Mouse (Mus musculus) hindbrain, embryonic 15.5 days (tissue): Measurements from ENCODE around the gene Clca3a1. TPM values are rescaled to one million over a fixed set of nuclear protein-coding genes. Genes with fewer than 3 reads are reported as not detected.
A peak's percentile ranks its signal among the peaks of the same experiment; 100 is the strongest.
"Not testable (repeated sequence)": the region's sequence is repeated elsewhere in the genome, so short reads cannot be mapped to it uniquely, and the experiment has no call there.

Experiments
- ATAC-seq: fragments of 200-750 bp; cut with Nextera tagmentation; 2 replicates; pipeline ENCODE4 v1.8.0; 2017; ENCODE audit warnings: low read depth, moderate number of reproducible peaks, moderate TSS enrichment; ENCODE audit not compliant: low FRiP score
- H3K27ac ChIP-seq: fragments of 300-500 bp; sonication (generic); replicated peaks from 2 replicates; pipeline ENCODE4 v1.5.1; 2015; ENCODE audit warnings: mild to moderate bottlenecking, inconsistent platforms
- H3K27me3 ChIP-seq: fragments of 300-500 bp; sonication (generic); 2 replicates; pipeline ENCODE4 v1.6.1; 2015; ENCODE audit warnings: control low read depth, inconsistent platforms
- H3K36me3 ChIP-seq: fragments of 300-500 bp; sonication (generic); 2 replicates; pipeline ENCODE4 v1.6.1; 2015; ENCODE audit warnings: control low read depth, inconsistent platforms
- H3K4me1 ChIP-seq: fragments of 300-500 bp; sonication (generic); replicated peaks from 2 replicates; pipeline ENCODE4 v1.6.1; 2015; ENCODE audit warnings: control low read depth, inconsistent platforms
- H3K4me2 ChIP-seq: fragments of 300-500 bp; sonication (generic); 2 replicates; pipeline ENCODE4 v1.6.1; 2015; ENCODE audit warnings: moderate library complexity, mild to moderate bottlenecking, inconsistent platforms
- H3K4me3 ChIP-seq: fragments of 300-500 bp; sonication (generic); 2 replicates; pipeline ENCODE4 v1.5.1; 2015; ENCODE audit warnings: mild to moderate bottlenecking, inconsistent platforms
- H3K9ac ChIP-seq: fragments of 300-500 bp; sonication (generic); 2 replicates; pipeline ENCODE4 v1.6.1; 2015; ENCODE audit warnings: inconsistent platforms
- H3K9me3 ChIP-seq: fragments of 300-500 bp; sonication (generic); 2 replicates; pipeline ENCODE4 v1.6.1; 2016; ENCODE audit warnings: control low read depth, inconsistent platforms
- WGBS: fragments of 180-500 bp; shearing (Covaris S2); methylation state at CpG from one replicate; pipeline ENCODE4 v1.1.7; 2015; 5-methylcytosine and 5-hydroxymethylcytosine counted together
- polyA plus RNA-seq: library from polyadenylated mRNA; unstranded; fragments of >200 nt; fragmentation: Nextera tagmentation; extraction: Ambion mirVana; gene quantifications from 2 replicates; pipeline ENCODE4 v1.2.1, GENCODE M21; 2015

Clca3a1 gene
- polyA plus RNA-seq, 1 experiment from 2014 or later: 0.13 TPM

DNA sequence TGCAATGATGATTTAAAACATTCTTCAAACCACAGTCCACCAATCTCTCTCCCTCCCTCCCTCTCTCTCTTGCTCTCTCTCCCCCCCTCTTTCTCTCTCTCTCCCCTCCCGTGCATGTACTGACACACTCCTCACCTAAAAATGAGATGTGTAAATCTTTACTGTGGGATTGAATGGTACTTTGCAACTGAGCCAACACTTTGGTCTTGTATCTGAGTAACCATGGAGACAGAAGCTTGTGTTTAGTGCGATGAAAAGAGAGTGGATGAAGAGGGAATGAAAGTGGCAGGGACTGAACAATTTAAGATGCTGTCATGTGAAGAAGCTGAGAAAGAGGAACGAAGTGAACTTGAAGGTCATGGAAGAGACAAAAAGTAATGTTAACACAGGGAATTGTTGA, 13.1 kb downstream of the Clca3a1 start:
- not testable (repeated sequence) for H3K36me3 ChIP-seq, H3K4me2 ChIP-seq, H3K4me1 ChIP-seq, H3K9ac ChIP-seq, H3K9me3 ChIP-seq, H3K27ac ChIP-seq, ATAC-seq, H3K27me3 ChIP-seq, H3K4me3 ChIP-seq
- WGBS: 31% methylated on average over 3 of the region's 3 CpGs

DNA sequence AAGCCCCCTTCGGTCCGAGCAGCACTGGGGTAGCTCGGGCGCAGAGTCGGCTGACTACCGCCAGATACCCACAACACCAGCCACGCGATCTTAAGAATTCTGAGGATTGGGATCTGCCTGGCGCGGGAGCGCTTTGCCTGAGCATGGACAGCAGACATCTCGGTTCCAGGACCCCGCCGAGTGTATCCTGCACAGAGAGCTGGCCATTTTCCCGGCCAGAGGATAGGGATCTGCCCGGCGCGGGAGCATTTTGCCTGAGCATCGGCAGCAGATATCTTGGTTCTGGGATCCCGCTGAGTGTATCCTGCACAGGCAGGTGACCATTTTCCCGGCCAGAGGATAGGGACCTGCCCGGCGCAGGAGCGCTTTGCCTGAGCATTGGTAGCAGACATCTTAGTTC, 22.4 kb downstream of the Clca3a1 start:
- WGBS: 78% methylated on average over 24 of the region's 24 CpGs

DNA sequence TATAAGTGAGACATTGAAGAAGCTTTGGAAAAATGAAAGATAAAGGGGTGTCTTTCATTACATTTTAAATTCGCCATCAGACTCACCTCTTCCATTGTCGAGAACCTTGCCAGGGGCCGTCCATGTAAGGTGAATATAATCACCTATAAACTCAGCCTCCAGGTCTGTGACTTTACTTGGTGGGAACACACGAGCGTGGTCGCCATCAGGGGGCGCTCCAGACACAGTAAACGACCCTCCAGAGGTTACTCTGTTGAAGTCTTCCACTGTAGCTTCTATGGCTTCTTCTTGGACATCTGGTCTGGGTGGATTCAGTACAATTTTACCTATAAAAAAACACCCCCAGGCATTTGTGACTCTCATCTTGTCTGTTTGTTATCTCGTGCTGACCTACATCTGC, 23.9 kb downstream of the Clca3a1 start:
- no peak overlapping the region for H3K27ac ChIP-seq
- no peaks in the 10 kb centered on the region for H3K36me3 ChIP-seq
- no peak for ATAC-seq
- no peak overlapping the region for H3K4me2 ChIP-seq
- no peak overlapping the region for H3K9ac ChIP-seq
- 28% methylated on average over 9 of the region's 9 CpGs for WGBS
- no peaks in the 10 kb centered on the region for H3K27me3 ChIP-seq
- H3K9me3 ChIP-seq: no peaks in the 10 kb centered on the region
- no peaks in the 10 kb centered on the region for H3K4me1 ChIP-seq
- no peak overlapping the region for H3K4me3 ChIP-seq

More for the DNA sequence above, 22.4 kb downstream of the Clca3a1 start:
- H3K9me3 ChIP-seq, H3K27ac ChIP-seq, ATAC-seq, H3K27me3 ChIP-seq, H3K4me3 ChIP-seq, H3K4me2 ChIP-seq, H3K4me1 ChIP-seq, H3K36me3 ChIP-seq, H3K9ac ChIP-seq: not testable (repeated sequence)

DNA sequence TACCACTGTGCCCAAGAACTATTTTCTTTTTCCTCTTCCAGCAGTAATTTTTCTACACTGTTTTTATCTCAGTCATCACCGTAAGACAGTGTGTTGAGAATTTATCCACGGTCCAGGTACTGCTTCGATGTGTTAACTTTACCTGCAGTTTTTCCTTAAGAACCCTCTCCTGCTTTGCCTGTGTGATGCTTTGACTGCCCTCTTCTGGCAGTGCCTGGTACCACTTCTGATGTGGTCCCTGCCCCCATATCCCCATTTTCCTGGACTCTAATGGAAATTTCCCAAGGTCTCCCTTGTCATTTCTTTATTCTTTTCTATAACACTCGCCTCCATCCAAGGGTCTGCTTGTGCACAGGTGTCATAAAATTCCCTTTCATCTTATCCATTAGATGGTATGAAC, 37.3 kb downstream of the Clca3a1 start:
- Histone ChIP-seq H3K36me3 (no peaks in the 10 kb centered on the region), H3K27ac (no peak overlapping the region), H3K4me3 (no peak overlapping the region), H3K27me3 (no peaks in the 10 kb centered on the region), H3K9me3 (no peaks in the 10 kb centered on the region), H3K4me1 (peaks cover 12% of the 10 kb centered on the region), H3K4me2 (no peak overlapping the region), H3K9ac (no peak overlapping the region)
- ATAC-seq: no peak
- WGBS: 56% methylated on average over 4 of the region's 4 CpGs

DNA sequence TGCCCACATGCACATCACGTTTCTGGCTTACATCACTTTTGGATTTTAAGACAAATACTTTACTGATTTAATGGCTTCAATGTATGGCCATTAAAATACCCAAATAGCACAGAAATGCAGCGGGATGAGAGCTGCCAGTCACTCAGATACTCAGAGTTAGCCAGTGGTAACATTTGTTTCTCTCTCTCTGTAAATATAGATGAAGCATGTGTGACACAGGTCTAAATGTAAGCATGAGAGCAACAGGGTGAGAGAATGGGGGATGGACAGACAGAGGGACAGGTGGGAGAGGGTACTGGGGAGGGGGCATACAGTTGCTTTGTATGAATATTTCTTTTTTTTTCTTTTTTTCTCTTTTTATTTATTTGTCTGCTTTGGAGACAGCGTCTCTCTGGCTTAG, 38.2 kb downstream of the Clca3a1 start:
- not testable (repeated sequence) for H3K9ac ChIP-seq, H3K4me3 ChIP-seq, H3K4me2 ChIP-seq, H3K9me3 ChIP-seq, ATAC-seq, H3K27ac ChIP-seq, H3K36me3 ChIP-seq, H3K27me3 ChIP-seq
- WGBS: 86% methylated on average over 3 of the region's 3 CpGs
- peaks cover 19% of the 10 kb centered on the region for H3K4me1 ChIP-seq

DNA sequence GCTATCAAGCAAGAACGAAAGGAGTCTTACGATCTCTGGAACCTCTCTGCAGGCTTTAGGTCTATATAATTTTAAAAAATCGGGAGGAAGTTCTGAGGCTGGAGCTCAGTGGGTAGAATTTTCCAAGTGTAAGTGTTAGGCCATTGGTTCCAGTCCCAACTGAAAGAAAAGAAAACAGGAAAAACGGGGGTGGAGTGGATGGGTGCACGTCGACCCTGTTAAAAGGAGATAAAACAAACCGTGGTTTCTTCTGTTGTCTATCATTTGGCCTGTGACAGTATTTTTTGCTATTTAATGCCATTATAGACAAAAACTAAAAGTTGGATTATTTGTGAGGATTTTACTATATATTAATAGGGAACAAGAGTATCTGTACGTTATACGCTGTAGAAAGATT, 38.9 kb downstream of the Clca3a1 start:
- 91% methylated on average over 9 of the region's 9 CpGs for WGBS
- H3K36me3 ChIP-seq: no peaks in the 10 kb centered on the region
- no peaks in the 10 kb centered on the region for H3K27me3 ChIP-seq
- H3K4me3 ChIP-seq: no peak overlapping the region
- H3K4me2 ChIP-seq: no peak overlapping the region
- H3K9me3 ChIP-seq: no peaks in the 10 kb centered on the region
- H3K27ac ChIP-seq: no peak overlapping the region
- no peak overlapping the region for H3K9ac ChIP-seq
- no peak for ATAC-seq
- peaks cover 25% of the 10 kb centered on the region for H3K4me1 ChIP-seq

DNA sequence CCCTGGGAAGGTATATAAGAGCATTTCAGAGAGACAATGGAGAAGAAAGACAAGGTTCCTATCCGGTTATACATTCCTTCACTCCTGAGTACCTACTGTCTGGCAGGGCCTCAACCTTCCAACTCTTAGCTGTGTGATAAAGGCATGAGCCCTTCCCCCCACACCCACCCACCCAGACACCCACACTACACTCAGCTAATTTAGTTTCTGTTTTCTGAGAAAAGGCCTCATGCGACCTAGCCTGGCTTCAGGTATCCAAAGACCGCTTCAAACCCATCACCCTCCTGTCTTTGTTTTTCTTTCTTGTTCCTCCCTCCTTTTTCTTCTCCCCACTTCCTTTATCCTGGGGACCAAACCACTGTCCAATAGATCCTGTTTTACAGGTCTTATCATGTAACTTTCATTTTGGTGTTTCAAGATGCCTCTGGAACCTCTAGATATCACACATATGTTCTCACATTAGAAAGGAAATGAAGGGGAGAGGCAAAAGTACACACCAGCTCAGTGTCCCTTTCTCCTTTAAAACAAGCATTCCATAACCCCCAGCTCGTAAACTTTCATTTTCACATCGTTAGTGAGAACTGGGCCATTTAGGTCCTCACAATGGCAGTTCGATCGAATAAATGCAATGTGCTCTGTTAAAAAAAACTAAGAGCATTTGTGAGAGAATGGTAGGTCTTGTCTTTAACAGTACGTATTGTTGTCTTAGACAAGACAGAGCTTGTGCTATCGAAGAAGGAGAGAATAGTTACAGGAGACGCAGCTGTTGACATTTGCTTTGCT, 39.5 kb downstream of the Clca3a1 start:
- no peak overlapping the region for H3K9ac ChIP-seq
- H3K36me3 ChIP-seq: no peaks in the 10 kb centered on the region
- peaks cover 30% of the 10 kb centered on the region for H3K4me1 ChIP-seq
- peak overlapping the region; percentile 82 for H3K4me2 ChIP-seq
- ATAC-seq: no peak
- H3K4me3 ChIP-seq: peak overlapping the region; percentile 94; the same call in 1 of the 2 replicates
- no peaks in the 10 kb centered on the region for H3K27me3 ChIP-seq
- WGBS: 88% methylated on average over 10 of the region's 10 CpGs
- H3K9me3 ChIP-seq: no peaks in the 10 kb centered on the region
- peak overlapping the region; percentile 99 for H3K27ac ChIP-seq

DNA sequence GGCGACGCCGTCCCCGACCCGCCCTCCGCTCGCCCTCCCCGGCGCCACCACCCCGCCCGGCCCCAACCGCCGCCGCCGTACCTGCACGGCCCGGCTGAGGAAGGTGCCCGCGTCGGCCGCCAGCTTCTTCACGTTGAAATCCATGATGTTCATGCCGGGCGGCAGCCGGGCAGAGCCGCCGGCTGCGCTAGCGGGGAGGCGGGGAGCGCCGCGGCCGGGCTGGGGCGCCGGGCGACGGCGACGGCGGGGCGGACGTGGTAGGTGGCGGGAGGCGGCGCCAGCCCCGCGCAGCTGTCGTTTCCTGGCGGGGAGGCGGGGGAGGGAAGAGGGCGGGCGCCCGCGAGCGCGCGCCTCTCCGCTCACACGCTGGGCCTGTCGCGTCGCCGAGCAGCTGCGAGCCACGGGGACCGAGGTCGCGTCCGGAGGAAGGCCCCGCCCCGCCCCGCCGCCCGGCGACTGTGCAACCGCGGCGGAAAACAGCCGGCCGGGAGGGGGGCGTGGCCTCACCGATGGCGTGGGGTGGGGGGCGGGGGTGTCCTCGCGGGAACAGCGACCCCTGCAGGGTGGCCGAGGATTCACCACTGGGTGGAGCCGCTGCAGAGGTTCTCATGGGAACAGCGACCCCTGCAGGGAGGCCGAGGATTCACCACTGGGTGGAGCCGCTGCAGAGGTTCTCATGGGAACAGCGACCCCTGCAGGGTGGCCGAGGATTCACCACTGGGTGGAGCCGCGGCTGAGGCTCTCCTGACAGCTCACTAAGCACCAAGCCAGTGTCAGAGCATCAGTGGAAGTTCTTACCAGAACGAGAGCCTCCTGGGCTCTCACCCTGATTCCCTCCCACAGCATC, 40.7 kb downstream of the Clca3a1 start, which contains the start of gene Sh3glb1:
Gene Sh3glb1, minus strand, starts transcription at position 435 of the 847 bp plus-strand sequence.
- H3K36me3 ChIP-seq: no peaks in the 10 kb centered on the region
- ATAC-seq: peak; percentile 94
- H3K9me3 ChIP-seq: no peaks in the 10 kb centered on the region
- under 1% methylated on average over 63 of the region's 98 CpGs for WGBS
- peak within 1 kb of the TSS; percentile 82 for H3K4me2 ChIP-seq
- peak within 1 kb of the TSS; percentile 99 for H3K27ac ChIP-seq
- peak within 1 kb of the TSS; percentile 89 for H3K9ac ChIP-seq
- H3K4me1 ChIP-seq: peaks cover 37% of the 10 kb centered on the region
- peak within 1 kb of the TSS; percentile 94 for H3K4me3 ChIP-seq
- no peaks in the 10 kb centered on the region for H3K27me3 ChIP-seq

DNA sequence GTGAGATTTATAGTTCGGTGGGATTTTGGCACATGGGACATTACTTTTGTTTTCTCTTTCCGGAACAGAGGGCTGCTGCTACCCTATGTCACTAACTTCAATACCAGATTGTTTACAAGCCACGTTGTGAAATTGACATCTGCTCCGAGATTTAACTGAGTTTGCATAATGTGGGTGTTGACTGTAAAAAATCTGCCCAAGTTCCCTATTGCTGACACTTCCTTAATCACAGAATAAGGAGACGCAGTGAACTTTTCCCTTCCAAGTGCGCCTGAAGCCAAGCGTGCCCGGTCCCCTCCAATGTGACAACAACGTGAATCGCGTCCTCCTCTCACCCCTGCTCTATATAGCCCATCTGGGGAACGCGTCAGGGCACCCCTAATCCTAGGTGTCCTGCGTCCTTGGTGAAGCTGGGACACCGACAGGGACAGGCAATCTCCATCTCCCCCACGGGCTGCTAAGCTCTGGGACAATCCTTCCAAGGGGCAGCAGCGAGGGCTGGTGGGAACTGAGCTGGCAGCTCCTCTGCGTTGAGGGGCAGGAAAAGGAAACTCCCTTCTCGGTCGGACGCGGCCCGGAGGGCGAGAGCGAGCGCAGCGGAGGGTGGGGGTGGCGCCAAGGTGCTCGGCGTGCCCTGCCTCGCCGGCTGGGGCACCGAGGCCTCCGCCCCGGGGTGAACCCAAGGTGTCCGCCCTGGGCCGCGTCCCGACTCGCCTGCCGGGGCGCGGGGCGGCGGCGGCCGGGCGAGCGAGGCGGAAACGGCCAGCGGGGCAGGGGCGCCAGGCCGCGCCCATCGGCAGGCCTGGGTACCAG, 41.5 kb downstream of the Clca3a1 start:
- no peaks in the 10 kb centered on the region for H3K27me3 ChIP-seq
- H3K36me3 ChIP-seq: no peaks in the 10 kb centered on the region
- ATAC-seq: peak; percentile 32
- WGBS: under 1% methylated on average over 39 of the region's 56 CpGs
- H3K9me3 ChIP-seq: no peaks in the 10 kb centered on the region
- peak overlapping the region; percentile 94 for H3K4me3 ChIP-seq
- peak overlapping the region; percentile 89 for H3K9ac ChIP-seq
- peak overlapping the region; percentile 82 for H3K4me2 ChIP-seq
- peak overlapping the region; percentile 99 for H3K27ac ChIP-seq
- H3K4me1 ChIP-seq: peaks cover 41% of the 10 kb centered on the region

DNA sequence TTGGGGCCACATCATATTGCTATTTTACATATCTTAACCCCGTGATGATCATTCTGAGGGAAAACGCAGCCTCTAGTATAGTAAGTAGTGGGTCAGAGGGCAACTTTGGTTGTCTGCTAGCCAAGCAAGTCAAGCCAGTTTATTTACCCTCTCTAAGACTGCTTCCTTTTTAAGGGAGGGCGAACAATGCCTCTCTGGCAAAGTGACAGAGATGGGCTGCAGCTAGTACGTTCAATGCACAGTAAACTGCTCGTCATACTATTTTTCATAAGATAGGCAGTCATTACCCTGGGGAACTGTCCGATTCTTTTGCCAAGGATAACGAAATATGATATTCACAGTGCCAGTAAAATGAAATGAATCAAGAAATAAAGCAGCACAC, 42.1 kb downstream of the Clca3a1 start:
- no peak for ATAC-seq
- Histone ChIP-seq H3K9me3 (no peaks in the 10 kb centered on the region), H3K27ac (peak overlapping the region; percentile 99; the same call in 1 of the 2 replicates), H3K4me2 (peak overlapping the region; percentile 82), H3K9ac (peak overlapping the region; percentile 89; the same call in 1 of the 2 replicates), H3K36me3 (no peaks in the 10 kb centered on the region), H3K27me3 (no peaks in the 10 kb centered on the region), H3K4me3 (peak overlapping the region; percentile 94), H3K4me1 (peaks cover 41% of the 10 kb centered on the region)
- WGBS: 14% methylated on average over 7 of the region's 7 CpGs

DNA sequence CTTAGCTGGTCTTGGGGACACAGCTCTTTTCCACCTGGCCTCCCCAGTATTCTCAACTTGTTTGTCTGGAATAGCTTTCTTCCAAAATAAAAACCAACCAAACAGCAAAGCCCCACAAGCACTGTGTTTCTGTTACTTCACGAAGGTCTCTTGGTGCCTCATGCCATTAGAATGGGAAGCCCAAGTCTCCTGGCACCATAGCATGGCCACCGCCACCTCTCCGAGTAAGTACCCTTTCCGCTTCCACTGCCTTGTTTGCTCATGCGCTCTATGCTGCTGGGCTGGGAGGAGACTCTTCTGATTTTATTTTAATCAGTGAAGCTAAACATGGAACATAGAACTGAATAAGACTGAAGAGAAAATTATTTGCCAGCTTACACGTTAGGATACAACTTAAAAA, 42.9 kb downstream of the Clca3a1 start:
- peak overlapping the region; percentile 82 for H3K4me2 ChIP-seq
- H3K9ac ChIP-seq: no peak overlapping the region
- H3K4me3 ChIP-seq: no peak overlapping the region
- 69% methylated on average over 6 of the region's 6 CpGs for WGBS
- H3K27ac ChIP-seq: no peak overlapping the region
- no peaks in the 10 kb centered on the region for H3K9me3 ChIP-seq
- H3K4me1 ChIP-seq: peaks cover 41% of the 10 kb centered on the region
- no peaks in the 10 kb centered on the region for H3K36me3 ChIP-seq
- no peak for ATAC-seq
- no peaks in the 10 kb centered on the region for H3K27me3 ChIP-seq
